Mouse (Mus musculus) C2C12 (cell line): ENCODE measurements at regions not wholly inside any gene's neighbourhood (a gene's known extent, or its start where the extent isn't known, plus 50 kb on each side); places are given as distances from the start of the nearest gene placed in this dataset.

Experiments used
- H3K27me3 ChIP-seq: one replicate; pipeline ENCODE4 v1.6.1; 2011; ENCODE audit not compliant: control insufficient read depth, insufficient read depth, insufficient read length
- H3K36me3 ChIP-seq: one replicate; pipeline ENCODE4 v1.6.1; 2011; ENCODE audit not compliant: control insufficient read depth, insufficient read depth
- H3K4me3 ChIP-seq: one replicate; pipeline ENCODE4 v1.5.1; 2011; ENCODE audit warnings: mild to moderate bottlenecking, control low read depth; ENCODE audit not compliant: poor library complexity, insufficient read depth, severe bottlenecking
- H3K79me2 ChIP-seq: one replicate; pipeline ENCODE4 v1.6.1; 2011; ENCODE audit not compliant: control insufficient read depth, insufficient read depth
- H3K79me3 ChIP-seq: one replicate; pipeline ENCODE4 v1.6.1; 2011; ENCODE audit warnings: low read depth, control low read depth
- H3ac ChIP-seq: one replicate; pipeline ENCODE3; 2011; ENCODE audit warnings: low read depth; ENCODE audit not compliant: control insufficient read depth, insufficient read length
- CEBPB ChIP-seq: IDR thresholded peaks from one replicate; pipeline ENCODE4 v1.6.1; 2011; ENCODE audit warnings: low read depth, mild to moderate bottlenecking, control low read depth, moderate library complexity
- CTCF ChIP-seq: IDR thresholded peaks from one replicate; pipeline ENCODE4 v1.5.1; 2011; ENCODE audit not compliant: control insufficient read depth, insufficient read depth, insufficient read length
- FOSL1 ChIP-seq: IDR thresholded peaks from one replicate; pipeline ENCODE4 v1.8.0; 2011; ENCODE audit warnings: mild to moderate bottlenecking, low read length; ENCODE audit not compliant: poor library complexity, insufficient read depth, severe bottlenecking
- MAX ChIP-seq: IDR thresholded peaks from one replicate; pipeline ENCODE4 v1.6.1; 2011; ENCODE audit warnings: mild to moderate bottlenecking, control low read depth
- MYOD1 ChIP-seq: IDR thresholded peaks from one replicate; pipeline ENCODE4 v1.6.1; 2011; ENCODE audit warnings: low read depth; ENCODE audit not compliant: control insufficient read depth, insufficient read length
- MYOG ChIP-seq: IDR thresholded peaks from one replicate; pipeline ENCODE4 v1.6.1; 2011; ENCODE audit not compliant: control insufficient read depth, insufficient read length; ENCODE audit errors: extremely low read depth
- USF1 ChIP-seq: IDR thresholded peaks from one replicate; pipeline ENCODE4 v1.6.1; 2011; ENCODE audit warnings: low read depth, mild to moderate bottlenecking, control low read depth, moderate library complexity

DNA sequence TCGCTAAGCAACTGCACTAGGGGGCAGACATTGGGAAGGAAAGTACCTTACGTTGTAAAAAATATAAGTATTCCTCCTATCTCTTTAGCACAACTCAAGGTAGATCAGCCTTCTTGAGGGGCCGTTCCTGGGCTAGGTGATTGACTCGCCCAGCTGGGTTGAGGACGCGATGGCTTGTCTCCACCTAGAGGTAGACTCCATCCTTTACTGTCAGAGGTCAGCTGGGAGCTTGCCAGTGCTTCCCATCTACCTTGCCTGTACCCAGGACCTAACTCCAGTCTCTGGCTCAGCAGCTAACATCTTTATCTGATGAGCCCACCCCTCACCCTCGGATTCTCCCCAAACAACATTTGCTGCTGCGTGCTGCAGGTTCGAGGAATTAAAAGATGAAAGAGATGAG is 59.4 kb upstream of the Foxn2 start:
- Histone ChIP-seq H3K79me2 (no peaks in the 10 kb centered on the region), H3K79me3 (no peaks in the 10 kb centered on the region), H3K36me3 (no peaks in the 10 kb centered on the region), H3K4me3 (no peak overlapping the region), H3ac (no peak overlapping the region), H3K27me3 (no peaks in the 10 kb centered on the region)
- TF ChIP-seq CTCF: no peak
- TF ChIP-seq FOSL1: no peak
- TF ChIP-seq CEBPB: no peak
- TF ChIP-seq USF1: no peak
- no peak for TF ChIP-seq MYOD1
- no peak for TF ChIP-seq MAX
- no peak for TF ChIP-seq MYOG

DNA sequence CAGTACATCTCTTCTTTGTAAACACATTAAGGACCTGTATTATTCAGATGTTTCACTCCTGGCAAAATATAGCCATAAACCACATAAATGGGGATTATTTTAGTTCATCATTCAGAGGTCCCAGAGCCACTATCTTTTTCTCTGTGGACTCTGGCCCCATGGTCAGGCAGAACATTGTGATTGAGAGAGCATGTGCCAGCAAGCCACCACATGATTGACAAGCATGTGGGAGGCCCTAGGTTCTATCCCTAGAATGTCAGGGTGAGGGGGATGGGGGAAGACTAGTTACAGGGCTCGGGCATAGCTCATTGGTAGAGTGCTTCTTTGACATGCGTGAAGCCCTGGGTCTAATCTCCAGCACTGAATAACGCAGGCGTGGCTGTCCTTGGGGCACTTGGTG is 57.1 kb upstream of the Foxn2 start:
- Histone ChIP-seq H3K36me3 (no peaks in the 10 kb centered on the region), H3K79me2 (no peaks in the 10 kb centered on the region), H3K4me3 (no peak overlapping the region), H3ac (no peak overlapping the region), H3K27me3 (no peaks in the 10 kb centered on the region), H3K79me3 (no peaks in the 10 kb centered on the region)
- no peak for TF ChIP-seq CEBPB
- no peak for TF ChIP-seq USF1
- TF ChIP-seq CTCF: no peak
- TF ChIP-seq MYOD1: no peak
- TF ChIP-seq FOSL1: no peak
- TF ChIP-seq MAX: no peak
- TF ChIP-seq MYOG: no peak

GRCm38 (mm10) chr17:88388441-88388951 is 52.0 kb upstream of the Foxn2 start:
- TF ChIP-seq USF1: no peak
- TF ChIP-seq FOSL1: no peak
- no peak for TF ChIP-seq MYOG
- no peak for TF ChIP-seq CEBPB
- TF ChIP-seq MYOD1: no peak
- no peaks in the 10 kb centered on the region for H3K27me3 ChIP-seq
- H3K79me3 ChIP-seq: no peaks in the 10 kb centered on the region
- no peaks in the 10 kb centered on the region for H3K79me2 ChIP-seq
- H3K36me3 ChIP-seq: no peaks in the 10 kb centered on the region
- no peak overlapping the region for H3K4me3 ChIP-seq
- no peak overlapping the region for H3ac ChIP-seq

DNA sequence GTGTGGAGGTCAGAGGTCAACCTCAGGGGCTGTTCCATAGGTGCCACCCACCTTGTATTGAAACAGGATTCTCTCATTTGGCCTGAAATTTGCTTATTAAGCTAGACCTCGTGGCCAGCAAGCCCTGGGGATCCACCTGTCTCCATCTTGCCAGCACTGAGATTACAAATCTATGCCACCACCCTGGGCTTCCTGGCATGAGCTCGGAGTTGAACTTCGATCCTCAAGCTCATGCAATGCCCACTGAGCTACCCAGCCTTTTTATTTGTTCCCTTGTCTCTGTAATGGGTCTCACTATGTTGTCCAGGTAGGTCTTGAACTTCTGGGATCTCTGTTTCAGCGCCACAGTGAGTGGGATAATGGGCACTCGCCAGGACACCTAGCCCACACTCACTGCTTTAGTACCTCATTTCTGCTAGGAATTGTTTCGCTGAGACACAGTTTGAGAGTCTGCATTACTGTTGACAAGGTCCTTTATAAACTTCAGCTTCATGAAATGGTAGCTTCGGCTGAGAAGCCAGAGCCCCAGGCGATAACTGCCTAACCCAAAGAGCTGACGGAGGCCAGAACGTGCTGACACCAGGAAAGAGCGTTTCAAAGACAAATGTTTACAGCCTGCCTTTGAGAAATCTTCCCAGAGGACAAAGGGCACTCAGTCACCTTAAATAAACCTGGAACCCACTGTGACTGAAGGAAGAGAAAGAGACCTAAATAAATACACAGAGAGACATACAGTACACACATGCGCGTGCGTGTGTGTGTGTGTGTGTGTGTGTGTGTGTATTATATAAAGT is 50.6 kb upstream of the Foxn2 start:
- H3K27me3 ChIP-seq: no peaks in the 10 kb centered on the region
- no peak for TF ChIP-seq CTCF
- no peak for TF ChIP-seq FOSL1
- TF ChIP-seq MYOG: no peak
- no peak for TF ChIP-seq USF1
- no peak for TF ChIP-seq CEBPB
- TF ChIP-seq MAX: no peak
- TF ChIP-seq MYOD1: no peak

More for the DNA sequence above, 50.6 kb upstream of the Foxn2 start:
- Histone ChIP-seq H3K79me2 (no peaks in the 10 kb centered on the region), H3ac (no peak overlapping the region), H3K36me3 (no peaks in the 10 kb centered on the region), H3K79me3 (no peaks in the 10 kb centered on the region), H3K4me3 (no peak overlapping the region)
